8 mouse cellular contexts compared by ENCODE assay signal in genomic region chr5:24526190-24526888, GRCm38 (mm10). TPM values are rescaled to one million over a fixed set of nuclear protein-coding genes. Genes with fewer than 3 reads are reported as not detected.
DNase-seq lines count a peak whose midpoint lies in the region; ATAC-seq and TF ChIP-seq lines count a peak whose summit lies in the region.

No protein-coding gene starts in this region.

- peak; percentile 35; the same call in 1 of the 2 replicates for ATAC-seq in kidney, embryonic 16.5 days (ENCODE audit: low FRiP score, low TSS enrichment)
- no peak for ATAC-seq in embryonic facial prominence, embryonic 15.5 days (ENCODE audit: insufficient number of reproducible peaks, low FRiP score, low TSS enrichment, low read depth)
- ATAC-seq in intestine, postnatal 0 days, result 0 out of 2 replicates have a peak, but pooled peaks have one; percentile 25
- peak; percentile 55 for ATAC-seq in neural tube, embryonic 12.5 days (ENCODE audit: low FRiP score, low read depth)

- H3K36me3 ChIP-seq in kidney, embryonic 16.5 days (ENCODE audit: insufficient read depth, low read length), result no peaks in the 10 kb centered on the region
- no peaks in the 10 kb centered on the region for H3K36me3 ChIP-seq in embryonic facial prominence, embryonic 15.5 days
- no peaks in the 10 kb centered on the region for H3K36me3 ChIP-seq in intestine, postnatal 0 days (ENCODE audit: control insufficient read depth, insufficient read depth)
- no peaks in the 10 kb centered on the region for H3K36me3 ChIP-seq in neural tube, embryonic 12.5 days

- intact Hi-C loops in left cerebral cortex, postnatal 36 days (cut with DNase I), result no loop called here

- H3K27me3 ChIP-seq in kidney, embryonic 16.5 days (ENCODE audit: insufficient read depth, low read length), result peaks cover 92% of the 10 kb centered on the region
- peaks cover 88% of the 10 kb centered on the region for H3K27me3 ChIP-seq in embryonic facial prominence, embryonic 15.5 days
- H3K27me3 ChIP-seq in intestine, postnatal 0 days (replicated peaks; ENCODE audit: control insufficient read depth, insufficient read depth, low read length), result peaks cover 85% of the 10 kb centered on the region
- peaks cover 69% of the 10 kb centered on the region for H3K27me3 ChIP-seq in neural tube, embryonic 12.5 days (replicated peaks)

- H3K4me2 ChIP-seq in kidney, embryonic 16.5 days (replicated peaks; ENCODE audit: low read depth, low read length), result peak overlapping the region; percentile 84
- H3K4me2 ChIP-seq in embryonic facial prominence, embryonic 15.5 days (replicated peaks), result peak overlapping the region; percentile 80
- peak overlapping the region; percentile 73 for H3K4me2 ChIP-seq in intestine, postnatal 0 days (replicated peaks; ENCODE audit: low read depth)
- peak overlapping the region; percentile 90 for H3K4me2 ChIP-seq in neural tube, embryonic 12.5 days (replicated peaks)

- TF ChIP-seq CTCF in intestine, postnatal 0 days (IDR thresholded peaks at IDR 0.05; ENCODE audit: low read depth), result no peak

- peak overlapping the region; percentile 48 for H3K4me3 ChIP-seq in kidney, embryonic 16.5 days (ENCODE audit: low read length)
- peak overlapping the region; percentile 44 for H3K4me3 ChIP-seq in embryonic facial prominence, embryonic 15.5 days (replicated peaks)
- H3K4me3 ChIP-seq in intestine, postnatal 0 days (ENCODE audit: low read depth, low read length), result peak overlapping the region; percentile 37
- H3K4me3 ChIP-seq in neural tube, embryonic 12.5 days, result peak overlapping the region; percentile 52

- no peaks in the 10 kb centered on the region for H3K9me3 ChIP-seq in kidney, embryonic 16.5 days (ENCODE audit: low read length)
- no peaks in the 10 kb centered on the region for H3K9me3 ChIP-seq in embryonic facial prominence, embryonic 15.5 days (replicated peaks)
- no peaks in the 10 kb centered on the region for H3K9me3 ChIP-seq in intestine, postnatal 0 days (ENCODE audit: control insufficient read depth)
- no peaks in the 10 kb centered on the region for H3K9me3 ChIP-seq in neural tube, embryonic 12.5 days

- H3K9ac ChIP-seq in kidney, embryonic 16.5 days (replicated peaks; ENCODE audit: low read length), result peak overlapping the region; percentile 18; the same call in 1 of the 2 replicates
- no peak overlapping the region for H3K9ac ChIP-seq in embryonic facial prominence, embryonic 15.5 days
- no peak overlapping the region for H3K9ac ChIP-seq in intestine, postnatal 0 days (ENCODE audit: low read depth, low read length)
- peak overlapping the region; percentile 58 for H3K9ac ChIP-seq in neural tube, embryonic 12.5 days

- under 1% methylated on average over 46 of the region's 109 CpGs for WGBS in kidney, embryonic 16.5 days
- under 1% methylated on average over 67 of the region's 109 CpGs for WGBS in embryonic facial prominence, embryonic 15.5 days
- under 1% methylated on average over 69 of the region's 109 CpGs for WGBS in intestine, postnatal 0 days
- WGBS in neural tube, embryonic 12.5 days, result under 1% methylated on average over 106 of the region's 109 CpGs

- no peak overlapping the region for H3K27ac ChIP-seq in kidney, embryonic 16.5 days (ENCODE audit: low read length)
- H3K27ac ChIP-seq in embryonic facial prominence, embryonic 15.5 days (replicated peaks), result no peak overlapping the region
- no peak overlapping the region for H3K27ac ChIP-seq in intestine, postnatal 0 days (ENCODE audit: low read depth, low read length)
- H3K27ac ChIP-seq in neural tube, embryonic 12.5 days, result no peak overlapping the region

- peaks cover 12% of the 10 kb centered on the region for H3K4me1 ChIP-seq in kidney, embryonic 16.5 days (ENCODE audit: insufficient read depth, low read length)
- peaks cover 22% of the 10 kb centered on the region for H3K4me1 ChIP-seq in embryonic facial prominence, embryonic 15.5 days
- peaks cover 4% of the 10 kb centered on the region; the same call in 1 of the 2 replicates for H3K4me1 ChIP-seq in intestine, postnatal 0 days (replicated peaks; ENCODE audit: control insufficient read depth, insufficient read depth, low read length)
- peaks cover 29% of the 10 kb centered on the region for H3K4me1 ChIP-seq in neural tube, embryonic 12.5 days

- DNase-seq in kidney, postnatal 25 days, result no peak
- no peak for DNase-seq in left cerebral cortex, postnatal 36 days (ENCODE audit: low spot score in 2 of 2)
- DNase-seq in right cerebral cortex, postnatal 4 days, result no peak
- no peak for DNase-seq in layer of hippocampus, postnatal 10 days (ENCODE audit: low spot score in 2 of 2)

RNA-seq across cellular contexts. Expression of gene Gbx1, which starts 0.7 kb away (rescaled TPM):
- polyA plus RNA-seq in kidney, embryonic 16.5 days (2015; fragmentation: Nextera tagmentation; extraction: Ambion mirVana), result 0.08 TPM in 1 of 2 replicates, not detected in the other
- polyA plus RNA-seq in embryonic facial prominence, embryonic 15.5 days (2015; fragmentation: Nextera tagmentation; extraction: Ambion mirVana), result 0.07 TPM in 1 of 2 replicates, not detected in the other
- polyA plus RNA-seq in intestine, postnatal 0 days (2015; fragmentation: Nextera tagmentation; extraction: Ambion mirVana), result not detected in 2 replicates
- 11.0 and 12.0 TPM in 2 replicates for polyA plus RNA-seq in neural tube, embryonic 12.5 days (2016; fragmentation: Nextera tagmentation; extraction: Ambion mirVana)
- total RNA-seq in left cerebral cortex, postnatal 36 days (2021), result under 1 TPM in 1 of 2 experiments, not detected in 1; 0.61 TPM
- total RNA-seq in layer of hippocampus, postnatal 10 days (2021), result not detected

RNA-seq across cellular contexts. Expression of gene Asb10, which starts 14.4 kb away (rescaled TPM):
- polyA plus RNA-seq in kidney, embryonic 16.5 days (2015; fragmentation: Nextera tagmentation; extraction: Ambion mirVana), result 0.42 and 0.71 TPM in 2 replicates
- polyA plus RNA-seq in embryonic facial prominence, embryonic 15.5 days (2015; fragmentation: Nextera tagmentation; extraction: Ambion mirVana), result 1.1 and 1.2 TPM in 2 replicates
- polyA plus RNA-seq in intestine, postnatal 0 days (2015; fragmentation: Nextera tagmentation; extraction: Ambion mirVana), result 0.09 and 0.18 TPM in 2 replicates
- polyA plus RNA-seq in neural tube, embryonic 12.5 days (2016; fragmentation: Nextera tagmentation; extraction: Ambion mirVana), result 0.37 and 0.82 TPM in 2 replicates
- total RNA-seq in left cerebral cortex, postnatal 36 days (2021), result under 1 TPM in 1 of 2 experiments, not detected in 1; 0.27 TPM
- under 1 TPM; 0.38 to 0.41 TPM for total RNA-seq in layer of hippocampus, postnatal 10 days (2021)

RNA-seq across cellular contexts. Expression of gene 4931409K22Rik, which starts 30.3 kb away (rescaled TPM):
- 0.16 and 0.41 TPM in 2 replicates for polyA plus RNA-seq in kidney, embryonic 16.5 days (2015; fragmentation: Nextera tagmentation; extraction: Ambion mirVana)
- polyA plus RNA-seq in embryonic facial prominence, embryonic 15.5 days (2015; fragmentation: Nextera tagmentation; extraction: Ambion mirVana), result 0.07 TPM in 1 of 2 replicates, not detected in the other
- not detected in 2 replicates for polyA plus RNA-seq in intestine, postnatal 0 days (2015; fragmentation: Nextera tagmentation; extraction: Ambion mirVana)
- polyA plus RNA-seq in neural tube, embryonic 12.5 days (2016; fragmentation: Nextera tagmentation; extraction: Ambion mirVana), result 0.15 and 0.20 TPM in 2 replicates
- under 1 TPM in 1 of 2 experiments, not detected in 1; 0.23 TPM for total RNA-seq in left cerebral cortex, postnatal 36 days (2021)
- not detected for total RNA-seq in layer of hippocampus, postnatal 10 days (2021)

RNA-seq across cellular contexts. Expression of gene Abcf2, which starts 50.9 kb away (rescaled TPM):
- polyA plus RNA-seq in kidney, embryonic 16.5 days (2015; fragmentation: Nextera tagmentation; extraction: Ambion mirVana), result 118 TPM in 2 replicates
- polyA plus RNA-seq in embryonic facial prominence, embryonic 15.5 days (2015; fragmentation: Nextera tagmentation; extraction: Ambion mirVana), result 93.7 and 100 TPM in 2 replicates
- polyA plus RNA-seq in intestine, postnatal 0 days (2015; fragmentation: Nextera tagmentation; extraction: Ambion mirVana), result 40.1 and 40.5 TPM in 2 replicates
- polyA plus RNA-seq in neural tube, embryonic 12.5 days (2016; fragmentation: Nextera tagmentation; extraction: Ambion mirVana), result 114 and 123 TPM in 2 replicates
- 10 to 100 TPM; 85.2 to 90.3 TPM for total RNA-seq in left cerebral cortex, postnatal 36 days (2021)
- 10 to 100 TPM; 53.2 to 57.3 TPM for total RNA-seq in layer of hippocampus, postnatal 10 days (2021)

Comparison
In these comparisons a context has a peak if more than half of its experiments do, and no peak if none do; other contexts are left out.
1. H3K9ac ChIP-seq: peak in kidney, embryonic 16.5 days (single experiment) and neural tube, embryonic 12.5 days (single experiment); none in embryonic facial prominence, embryonic 15.5 days (single experiment) and intestine, postnatal 0 days (single experiment).
2. RNA of gene Gbx1, which starts 0.7 kb away (polyA plus RNA-seq): 11.0 to 12.0 TPM in neural tube, embryonic 12.5 days; 0.08 TPM in kidney, embryonic 16.5 days, not detected in intestine, postnatal 0 days and 0.07 TPM in embryonic facial prominence, embryonic 15.5 days; every median in the first group is over 10 times any median in the second.
3. Peak in every context shown above with its lines, with median percentiles within 50 percentile points of each other: H3K4me2 ChIP-seq and H3K4me3 ChIP-seq.